Mouse (Mus musculus) telencephalon, adult 2 months (tissue): Measurements from ENCODE around the gene Rps24.
"Not testable (repeated sequence)": the region's sequence is repeated elsewhere in the genome, so short reads cannot be mapped to it uniquely, and the experiment has no call there.

ENCODE experiments used
- DNase-seq: peaks from one replicate; pipeline ENCODE4 v3.0.0-alpha.2; 2011; ENCODE audit warnings: low read depth, low spot score

Rps24 gene

GRCm38 (mm10) chr14:24486773-24487227, at the start of gene Rps24, which contains the start of gene Polr3a:
TSS of gene Rps24 (plus strand) at chr14:24487125.
TSS of gene Polr3a (minus strand) at chr14:24487058.
- peak; percentile 93 for DNase-seq

- not testable (repeated sequence) for DNase-seq
Measured at GRCm38 (mm10) chr14:24443529-24443928, 43.4 kb upstream of the Rps24 start.

DNA sequence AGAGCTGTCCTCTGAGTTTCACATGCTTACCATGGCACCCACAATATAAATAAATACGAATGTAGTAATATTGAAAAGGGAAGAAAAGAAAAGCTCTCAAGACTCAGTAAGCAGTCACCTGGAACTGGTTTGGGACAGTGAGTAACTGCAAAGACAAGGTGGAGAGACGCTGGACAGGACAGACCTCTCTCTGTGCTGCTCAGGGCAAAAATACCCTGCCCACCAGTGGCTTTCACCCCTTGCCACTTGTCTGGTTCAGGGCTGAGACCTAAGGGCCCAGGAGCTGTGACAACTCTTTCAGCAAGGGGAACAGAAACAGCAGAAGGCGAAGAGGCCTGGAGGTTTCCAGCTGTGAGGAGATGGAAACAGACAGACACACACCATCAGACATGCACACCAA, 28.7 kb upstream of the Rps24 start:
- no peak for DNase-seq

DNA sequence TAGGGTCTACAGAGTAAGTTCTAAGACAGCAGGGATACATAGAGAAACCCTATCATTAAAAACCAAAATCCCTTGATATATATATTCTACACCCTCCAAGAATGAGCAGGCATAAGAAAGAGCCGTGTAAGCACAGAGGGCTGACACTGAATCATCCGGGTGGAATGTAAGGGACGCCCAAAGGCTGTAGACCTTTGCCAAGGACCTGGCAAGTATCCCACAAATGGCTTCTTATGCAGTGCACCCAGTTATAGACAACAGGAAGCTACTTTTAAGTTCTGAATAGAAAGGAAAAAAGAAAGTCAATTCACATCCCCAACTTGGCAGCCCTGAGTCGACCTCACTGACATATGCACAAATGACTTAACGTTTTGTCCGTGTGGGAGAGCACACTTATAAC, 18.1 kb upstream of the Rps24 start:
- DNase-seq = no peak

- no peak for DNase-seq
Measured at GRCm38 (mm10) chr14:24486241-24486767, 621 bp upstream of the Rps24 start.

GRCm38 (mm10) chr14:24489772-24490171, 2.8 kb downstream of the Rps24 start:
- not testable (repeated sequence) for DNase-seq

- peak; percentile 96 for DNase-seq
Measured at GRCm38 (mm10) chr14:24490468-24491265, 3.7 kb downstream of the Rps24 start.

DNA sequence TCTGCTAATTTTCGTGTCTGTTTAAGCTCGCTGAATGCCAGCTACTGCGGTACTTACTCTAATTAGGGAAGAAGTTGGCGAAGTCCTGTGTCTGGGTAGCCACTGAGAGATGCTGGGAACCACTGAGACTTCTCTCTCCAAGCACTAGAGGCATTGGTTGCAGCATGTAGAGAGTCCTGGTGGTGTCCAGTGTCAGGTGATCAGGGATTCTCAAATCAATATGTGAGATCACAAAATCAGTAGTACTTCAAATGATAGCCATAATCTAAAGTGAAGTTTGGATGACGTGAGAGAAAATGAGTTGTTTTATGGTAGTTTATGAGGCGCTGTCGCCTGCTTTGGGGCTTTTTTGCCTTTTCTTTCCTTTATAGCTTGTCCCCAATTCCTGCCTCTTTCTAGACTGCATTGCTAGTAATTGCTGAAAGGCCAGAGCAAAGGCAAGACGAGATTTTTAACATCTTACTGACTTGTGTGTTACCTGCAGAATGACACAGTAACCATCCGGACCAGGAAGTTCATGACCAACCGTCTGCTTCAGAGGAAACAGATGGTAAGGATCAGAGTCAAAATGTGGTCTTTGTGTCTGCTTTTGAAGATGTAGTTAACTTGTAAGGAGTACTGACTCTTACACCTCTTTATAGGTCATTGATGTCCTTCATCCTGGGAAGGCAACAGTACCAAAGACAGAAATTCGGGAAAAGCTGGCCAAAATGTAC, 4.5 kb downstream of the Rps24 start:
- DNase-seq = no peak

DNA sequence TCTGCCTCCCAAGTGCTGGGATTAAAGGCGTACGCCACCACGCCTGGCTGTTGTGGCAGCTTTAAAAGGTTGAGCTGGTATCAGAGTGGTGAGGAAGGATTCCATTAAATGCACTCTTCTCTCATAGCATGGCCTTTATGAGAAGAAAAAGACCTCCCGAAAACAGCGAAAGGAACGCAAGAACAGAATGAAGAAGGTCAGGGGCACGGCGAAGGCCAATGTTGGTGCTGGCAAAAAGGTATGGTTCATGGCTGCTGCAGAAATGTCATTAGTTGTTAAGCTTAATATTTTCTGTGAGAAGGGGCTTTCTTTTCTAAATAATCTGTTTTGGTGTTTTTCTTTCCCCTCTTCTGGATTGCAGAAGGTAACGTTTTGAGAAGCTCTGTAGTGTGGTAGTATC, 6.3 kb downstream of the Rps24 start:
- no peak for DNase-seq

DNA sequence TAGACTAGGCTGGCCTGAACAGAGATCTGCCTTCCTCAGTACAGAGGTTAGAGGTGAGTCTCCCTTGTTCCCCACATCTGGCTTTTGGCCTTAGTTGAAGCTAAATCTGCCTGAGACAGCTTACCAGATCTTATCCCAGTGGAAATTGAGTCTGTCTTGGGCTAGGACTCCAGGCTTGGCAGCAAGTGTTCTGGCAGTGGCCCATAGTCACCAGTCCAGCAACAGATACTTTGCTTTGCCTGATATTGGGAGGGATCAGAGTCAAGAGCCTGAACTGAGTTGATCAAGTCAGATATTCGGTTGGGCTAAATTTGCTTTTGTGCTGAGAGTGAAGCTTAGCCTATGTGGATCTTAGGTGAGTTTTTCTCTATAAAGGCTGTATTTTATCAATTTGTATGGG, 9.6 kb downstream of the Rps24 start:
- no peak for DNase-seq

- DNase-seq = no peak
Measured at GRCm38 (mm10) chr14:24497443-24497842, 10.5 kb downstream of the Rps24 start.

DNA sequence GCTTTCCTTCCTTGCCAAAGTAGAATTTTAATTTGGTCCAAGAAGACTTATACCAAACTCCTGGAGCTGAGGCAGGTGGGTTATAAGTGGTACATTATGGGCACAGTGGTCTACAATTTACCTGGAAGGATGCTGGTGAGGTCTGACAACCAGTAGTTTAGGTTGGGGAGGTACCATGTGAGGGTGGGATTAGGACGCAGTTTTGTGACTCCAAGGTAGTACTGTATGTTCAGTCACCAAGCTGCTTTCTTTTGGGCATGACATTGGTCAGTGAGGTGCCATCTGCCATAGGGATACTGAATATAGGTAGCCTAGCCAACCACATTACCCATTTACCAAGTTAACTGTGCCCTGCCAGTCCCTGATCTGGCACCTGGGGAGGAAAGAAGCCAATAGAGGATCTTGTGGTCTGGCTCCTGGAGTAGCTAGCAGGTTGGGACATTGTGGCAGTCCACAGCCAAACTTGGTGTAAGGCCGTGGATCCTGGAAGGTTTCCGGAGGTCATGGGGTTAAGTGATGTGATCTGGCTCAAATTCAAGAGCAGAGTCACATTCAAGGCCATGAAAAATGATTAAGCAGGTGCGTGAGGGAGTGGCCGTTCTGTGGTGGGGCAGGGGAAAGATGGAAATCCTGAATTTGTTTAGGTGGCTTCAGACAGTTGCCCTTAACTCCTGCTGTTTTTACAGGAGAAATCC, 11.8 kb downstream of the Rps24 start:
- no peak for DNase-seq

GRCm38 (mm10) chr14:24499478-24499877, 12.6 kb downstream of the Rps24 start:
- DNase-seq = no peak

- peak; percentile 54 for DNase-seq
Measured at GRCm38 (mm10) chr14:24500091-24500844, 13.3 kb downstream of the Rps24 start.

GRCm38 (mm10) chr14:24500845-24501186, 13.9 kb downstream of the Rps24 start:
- no peak for DNase-seq

- no peak for DNase-seq
Measured at GRCm38 (mm10) chr14:24501256-24501655, 14.3 kb downstream of the Rps24 start.

- DNase-seq = no peak
Measured at GRCm38 (mm10) chr14:24507452-24508069, 20.6 kb downstream of the Rps24 start.

GRCm38 (mm10) chr14:24508070-24508773, 21.3 kb downstream of the Rps24 start:
- DNase-seq = no peak

- DNase-seq = no peak
Measured at GRCm38 (mm10) chr14:24509557-24509956, 22.6 kb downstream of the Rps24 start.

DNA sequence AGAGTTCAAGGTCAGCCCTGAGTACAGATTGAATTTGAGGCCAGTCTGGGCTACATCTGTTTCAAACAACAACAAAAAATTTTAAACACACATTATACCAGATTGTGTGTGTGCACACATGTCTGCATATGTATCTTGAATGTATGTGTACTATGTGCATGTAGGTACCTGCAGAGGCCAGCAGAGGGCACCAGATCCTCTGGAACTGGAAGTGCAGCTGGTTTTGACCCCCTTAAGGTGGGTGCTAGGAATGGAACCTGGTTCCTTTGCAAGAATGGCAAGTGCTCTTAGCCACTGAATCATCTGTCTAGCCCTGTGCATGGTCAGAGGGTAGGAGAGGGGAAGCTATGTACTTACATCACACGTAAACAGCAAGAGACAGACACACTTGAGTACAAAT, 23.3 kb downstream of the Rps24 start:
- no peak for DNase-seq
